Mouse (Mus musculus): ENCODE measurements around the gene Dnajc6. TPM values are rescaled to one million over a fixed set of nuclear protein-coding genes. Genes with fewer than 3 reads are reported as not detected.

The Dnajc6 gene
- polyA plus RNA-seq, 1 experiment, result 0.02 TPM

- H3K36me3 ChIP-seq (replicated peaks; ENCODE audit: low read length), result peaks cover 96% of the 10 kb centered on the region
- H3K4me1 ChIP-seq, result peaks cover 50% of the 10 kb centered on the region
- H3K4me3 ChIP-seq (replicated peaks), result no peak overlapping the region
- no peaks in the 10 kb centered on the region for H3K9me3 ChIP-seq
- TF ChIP-seq GATA1 (IDR thresholded peaks at IDR 0.05; ENCODE audit: borderline replicate concordance, low read length) (no peak), FLI1 (IDR thresholded peaks at IDR 0.05; ENCODE audit: low read length) (no peak)
- H3K27me3 ChIP-seq (replicated peaks), result no peaks in the 10 kb centered on the region
Measured at GRCm38 (mm10) chr4:101656956-101657570, 160.6 kb downstream of the Dnajc6 start.

- H3K9me3 ChIP-seq, result peaks cover 18% of the 10 kb centered on the region
- H3K4me1 ChIP-seq, result no peaks in the 10 kb centered on the region
- H3K4me3 ChIP-seq (replicated peaks), result no peak overlapping the region
- H3K36me3 ChIP-seq (replicated peaks; ENCODE audit: low read length), result peaks cover 57% of the 10 kb centered on the region
- no peak for TF ChIP-seq FLI1 (IDR thresholded peaks at IDR 0.05; ENCODE audit: low read length)
- no peak for TF ChIP-seq GATA1 (IDR thresholded peaks at IDR 0.05; ENCODE audit: borderline replicate concordance, low read length)
- H3K27me3 ChIP-seq (replicated peaks), result no peaks in the 10 kb centered on the region
Measured at GRCm38 (mm10) chr4:101664160-101664750, 167.8 kb downstream of the Dnajc6 start.

GRCm38 (mm10) chr4:101664766-101665165, 168.3 kb downstream of the Dnajc6 start:
- H3K9me3 ChIP-seq, result peaks cover 18% of the 10 kb centered on the region
- H3K36me3 ChIP-seq (replicated peaks; ENCODE audit: low read length), result peaks cover 51% of the 10 kb centered on the region
- no peaks in the 10 kb centered on the region for H3K4me1 ChIP-seq
- H3K4me3 ChIP-seq (replicated peaks), result no peak overlapping the region
- no peak for TF ChIP-seq GATA1 (IDR thresholded peaks at IDR 0.05; ENCODE audit: borderline replicate concordance, low read length)
- no peak for TF ChIP-seq FLI1 (IDR thresholded peaks at IDR 0.05; ENCODE audit: low read length)
- no peaks in the 10 kb centered on the region for H3K27me3 ChIP-seq (replicated peaks)

GRCm38 (mm10) chr4:101669161-101669560, 172.7 kb downstream of the Dnajc6 start:
- Histone ChIP-seq H3K36me3 (replicated peaks; ENCODE audit: low read length) (peaks cover 7% of the 10 kb centered on the region), H3K4me1 (no peaks in the 10 kb centered on the region), H3K4me3 (replicated peaks) (no peak overlapping the region), H3K27me3 (replicated peaks) (no peaks in the 10 kb centered on the region), H3K9me3 (peaks cover 10% of the 10 kb centered on the region)
- no peak for TF ChIP-seq FLI1 (IDR thresholded peaks at IDR 0.05; ENCODE audit: low read length)
- no peak for TF ChIP-seq GATA1 (IDR thresholded peaks at IDR 0.05; ENCODE audit: borderline replicate concordance, low read length)

GRCm38 (mm10) chr4:101669811-101670210, 173.4 kb downstream of the Dnajc6 start:
- Histone ChIP-seq H3K36me3 (replicated peaks; ENCODE audit: low read length) (peaks cover 3% of the 10 kb centered on the region), H3K27me3 (replicated peaks) (no peaks in the 10 kb centered on the region), H3K9me3 (peaks cover 12% of the 10 kb centered on the region), H3K4me3 (replicated peaks) (no peak overlapping the region), H3K4me1 (no peaks in the 10 kb centered on the region)
- TF ChIP-seq FLI1 (IDR thresholded peaks at IDR 0.05; ENCODE audit: low read length) (no peak), GATA1 (IDR thresholded peaks at IDR 0.05; ENCODE audit: borderline replicate concordance, low read length) (no peak)

GRCm38 (mm10) chr4:101674790-101675189, 178.3 kb downstream of the Dnajc6 start:
- Histone ChIP-seq H3K9me3 (peaks cover 3% of the 10 kb centered on the region), H3K36me3 (replicated peaks; ENCODE audit: low read length) (no peaks in the 10 kb centered on the region), H3K4me3 (replicated peaks) (no peak overlapping the region), H3K27me3 (replicated peaks) (no peaks in the 10 kb centered on the region), H3K4me1 (no peaks in the 10 kb centered on the region)
- no peak for TF ChIP-seq GATA1 (IDR thresholded peaks at IDR 0.05; ENCODE audit: borderline replicate concordance, low read length)
- TF ChIP-seq FLI1 (IDR thresholded peaks at IDR 0.05; ENCODE audit: low read length), result no peak

GRCm38 (mm10) chr4:101675726-101676125, 179.3 kb downstream of the Dnajc6 start:
- Histone ChIP-seq H3K9me3 (peaks cover 3% of the 10 kb centered on the region), H3K36me3 (replicated peaks; ENCODE audit: low read length) (no peaks in the 10 kb centered on the region), H3K4me1 (no peaks in the 10 kb centered on the region), H3K27me3 (replicated peaks) (no peaks in the 10 kb centered on the region), H3K4me3 (replicated peaks) (no peak overlapping the region)
- TF ChIP-seq FLI1 (IDR thresholded peaks at IDR 0.05; ENCODE audit: low read length) (no peak), GATA1 (IDR thresholded peaks at IDR 0.05; ENCODE audit: borderline replicate concordance, low read length) (no peak)

- TF ChIP-seq FLI1 (IDR thresholded peaks at IDR 0.05; ENCODE audit: low read length), result no peak
- TF ChIP-seq GATA1 (IDR thresholded peaks at IDR 0.05; ENCODE audit: borderline replicate concordance, low read length), result no peak
- H3K36me3 ChIP-seq (replicated peaks; ENCODE audit: low read length), result no peaks in the 10 kb centered on the region
- H3K9me3 ChIP-seq, result no peaks in the 10 kb centered on the region
- H3K4me1 ChIP-seq, result peaks cover 4% of the 10 kb centered on the region; the same call in 1 of the 2 replicates
- no peak overlapping the region for H3K4me3 ChIP-seq (replicated peaks)
- H3K27me3 ChIP-seq (replicated peaks), result no peaks in the 10 kb centered on the region
Measured at GRCm38 (mm10) chr4:101682620-101683019, 186.2 kb downstream of the Dnajc6 start.

- no peaks in the 10 kb centered on the region for H3K9me3 ChIP-seq
- H3K36me3 ChIP-seq (replicated peaks; ENCODE audit: low read length), result no peaks in the 10 kb centered on the region
- TF ChIP-seq FLI1 (IDR thresholded peaks at IDR 0.05; ENCODE audit: low read length) (no peak), GATA1 (IDR thresholded peaks at IDR 0.05; ENCODE audit: borderline replicate concordance, low read length) (no peak)
- peaks cover 4% of the 10 kb centered on the region; the same call in 1 of the 2 replicates for H3K4me1 ChIP-seq
- no peaks in the 10 kb centered on the region for H3K27me3 ChIP-seq (replicated peaks)
- H3K4me3 ChIP-seq (replicated peaks), result no peak overlapping the region
Measured at GRCm38 (mm10) chr4:101683086-101683485, 186.6 kb downstream of the Dnajc6 start.

GRCm38 (mm10) chr4:101684821-101685220, 188.4 kb downstream of the Dnajc6 start:
- H3K9me3 ChIP-seq, result no peaks in the 10 kb centered on the region
- H3K4me3 ChIP-seq (replicated peaks), result no peak overlapping the region
- peaks cover 4% of the 10 kb centered on the region; the same call in 1 of the 2 replicates for H3K4me1 ChIP-seq
- TF ChIP-seq FLI1 (IDR thresholded peaks at IDR 0.05; ENCODE audit: low read length) (no peak), GATA1 (IDR thresholded peaks at IDR 0.05; ENCODE audit: borderline replicate concordance, low read length) (no peak)
- H3K27me3 ChIP-seq (replicated peaks), result no peaks in the 10 kb centered on the region
- no peaks in the 10 kb centered on the region for H3K36me3 ChIP-seq (replicated peaks; ENCODE audit: low read length)

Data from megakaryocyte, embryonic 14.5 days (primary cell).